Mouse (Mus musculus): Measurements from ENCODE around the gene C8a.

Gene C8a

GRCm38 (mm10) chr4:104766065-104766464 is 110.1 kb downstream of the C8a start, which contains the start of gene C8b:
C8b (plus strand) TSS chr4:104766317.
- no peak for DNase-seq
